Mouse (Mus musculus): ENCODE measurements around the gene Methig1. TPM values are rescaled to one million over a fixed set of nuclear protein-coding genes. Genes with fewer than 3 reads are reported as not detected.
A peak's percentile ranks its signal among the peaks of the same experiment; 100 is the strongest.

The Methig1 gene
- polyA plus RNA-seq, 2 experiments, result not detected

- H3K4me3 ChIP-seq (replicated peaks; ENCODE audit: low read length), result peak overlapping the region; percentile 93
- peak overlapping the region; percentile 84 for H3K9ac ChIP-seq (ENCODE audit: low read depth, low read length, severe bottlenecking)
- H3K9me3 ChIP-seq (ENCODE audit: control insufficient read depth, low read length), result no peaks in the 10 kb centered on the region
- H3K4me2 ChIP-seq (replicated peaks; ENCODE audit: low read depth, low read length, severe bottlenecking), result peak overlapping the region; percentile 89
- TF ChIP-seq POLR2A (IDR thresholded peaks at IDR 0.05; ENCODE audit: borderline replicate concordance, extremely low read depth, insufficient read depth, insufficient read length), result peak; percentile 80; the same call in 1 of the 2 replicates
- H3K27ac ChIP-seq (replicated peaks; ENCODE audit: low read depth, low read length), result no peak overlapping the region
- DNase-seq (ENCODE audit: low spot score) (peak; percentile 93), ATAC-seq (ENCODE audit: low FRiP score, low read depth) (peak; percentile 98)
- peaks cover 18% of the 10 kb centered on the region for H3K4me1 ChIP-seq (ENCODE audit: control insufficient read depth, insufficient read depth, low read length)
- no peaks in the 10 kb centered on the region for H3K36me3 ChIP-seq (ENCODE audit: control insufficient read depth, insufficient read depth, low read length)
- WGBS, result under 1% methylated on average over 64 of the region's 65 CpGs
- no peaks in the 10 kb centered on the region for H3K27me3 ChIP-seq (ENCODE audit: control insufficient read depth, insufficient read depth, low read length)
Measured at GRCm38 (mm10) chr15:100422899-100423860, 70.2 kb downstream of the Methig1 start.

- H3K9ac ChIP-seq (ENCODE audit: low read depth, low read length, severe bottlenecking), result peak overlapping the region; percentile 43; the same call in 1 of the 2 replicates
Measured at GRCm38 (mm10) chr15:100423916-100424315, 71.0 kb downstream of the Methig1 start.

DNA sequence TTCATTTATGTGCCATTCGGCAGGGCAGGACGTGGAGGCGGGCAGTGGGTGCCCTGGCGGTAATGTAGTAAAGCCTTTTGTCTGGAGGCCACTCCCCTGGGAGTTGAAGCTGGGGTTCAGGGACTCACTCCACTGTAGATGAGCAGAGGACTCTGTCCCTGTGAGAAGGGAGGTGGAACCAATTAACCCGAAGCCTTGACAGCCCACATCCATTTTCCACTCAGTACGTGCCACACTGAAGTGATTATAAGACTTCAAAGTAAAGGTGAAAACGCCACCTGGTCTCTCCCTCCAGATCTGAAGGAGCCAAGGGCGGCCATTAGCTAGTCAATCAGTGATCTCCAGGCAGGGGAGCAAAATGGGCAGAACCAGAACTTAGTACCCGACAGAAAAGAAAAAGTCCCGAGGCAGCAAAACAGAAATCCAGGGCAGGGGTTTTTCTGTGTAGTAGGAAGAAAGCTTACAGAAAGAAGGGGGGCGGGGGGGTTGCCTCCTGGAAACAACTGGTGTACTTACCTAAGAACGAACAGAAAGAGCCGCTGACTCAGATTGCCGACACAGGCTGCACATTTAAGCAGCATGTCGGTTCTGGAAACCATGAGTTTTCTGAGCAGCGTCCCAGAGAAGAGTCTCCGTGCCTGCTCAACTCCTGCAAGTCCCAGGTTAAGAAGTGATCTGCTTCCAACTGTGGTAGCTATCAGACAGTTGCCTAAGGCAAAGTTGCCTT is 71.6 kb downstream of the Methig1 start, which contains the start of gene Slc11a2:
Gene Slc11a2 (minus strand): TSS at position 677 of the 727 bp plus-strand sequence.
- Histone ChIP-seq H3K4me1 (ENCODE audit: control insufficient read depth, insufficient read depth, low read length) (peaks cover 14% of the 10 kb centered on the region), H3K4me3 (replicated peaks; ENCODE audit: low read length) (peak within 1 kb of the TSS; percentile 93), H3K36me3 (ENCODE audit: control insufficient read depth, insufficient read depth, low read length) (no peaks in the 10 kb centered on the region), H3K4me2 (replicated peaks; ENCODE audit: low read depth, low read length, severe bottlenecking) (peak within 1 kb of the TSS; percentile 89), H3K9me3 (ENCODE audit: control insufficient read depth, low read length) (no peaks in the 10 kb centered on the region), H3K9ac (ENCODE audit: low read depth, low read length, severe bottlenecking) (peak within 1 kb of the TSS; percentile 43; the same call in 1 of the 2 replicates), H3K27me3 (ENCODE audit: control insufficient read depth, insufficient read depth, low read length) (no peaks in the 10 kb centered on the region), H3K27ac (replicated peaks; ENCODE audit: low read depth, low read length) (no peak within 1 kb of the TSS)
- DNase-seq (ENCODE audit: low spot score) (no peak), ATAC-seq (ENCODE audit: low FRiP score, low read depth) (no peak)
- WGBS, result 7% methylated on average over 17 of the region's 17 CpGs
- TF ChIP-seq POLR2A (IDR thresholded peaks at IDR 0.05; ENCODE audit: borderline replicate concordance, extremely low read depth, insufficient read depth, insufficient read length), result no peak

More at GRCm38 (mm10) chr15:100423916-100424315, 71.0 kb downstream of the Methig1 start:
- DNase-seq (ENCODE audit: low spot score) (no peak), ATAC-seq (ENCODE audit: low FRiP score, low read depth) (no peak)
- no peaks in the 10 kb centered on the region for H3K36me3 ChIP-seq (ENCODE audit: control insufficient read depth, insufficient read depth, low read length)
- TF ChIP-seq POLR2A (IDR thresholded peaks at IDR 0.05; ENCODE audit: borderline replicate concordance, extremely low read depth, insufficient read depth, insufficient read length), result no peak
- no peaks in the 10 kb centered on the region for H3K9me3 ChIP-seq (ENCODE audit: control insufficient read depth, low read length)
- H3K4me2 ChIP-seq (replicated peaks; ENCODE audit: low read depth, low read length, severe bottlenecking), result peak overlapping the region; percentile 89
- peaks cover 18% of the 10 kb centered on the region for H3K4me1 ChIP-seq (ENCODE audit: control insufficient read depth, insufficient read depth, low read length)
- no peak overlapping the region for H3K27ac ChIP-seq (replicated peaks; ENCODE audit: low read depth, low read length)
- peak overlapping the region; percentile 93 for H3K4me3 ChIP-seq (replicated peaks; ENCODE audit: low read length)
- 1% methylated on average over 14 of the region's 14 CpGs for WGBS
- no peaks in the 10 kb centered on the region for H3K27me3 ChIP-seq (ENCODE audit: control insufficient read depth, insufficient read depth, low read length)

DNA sequence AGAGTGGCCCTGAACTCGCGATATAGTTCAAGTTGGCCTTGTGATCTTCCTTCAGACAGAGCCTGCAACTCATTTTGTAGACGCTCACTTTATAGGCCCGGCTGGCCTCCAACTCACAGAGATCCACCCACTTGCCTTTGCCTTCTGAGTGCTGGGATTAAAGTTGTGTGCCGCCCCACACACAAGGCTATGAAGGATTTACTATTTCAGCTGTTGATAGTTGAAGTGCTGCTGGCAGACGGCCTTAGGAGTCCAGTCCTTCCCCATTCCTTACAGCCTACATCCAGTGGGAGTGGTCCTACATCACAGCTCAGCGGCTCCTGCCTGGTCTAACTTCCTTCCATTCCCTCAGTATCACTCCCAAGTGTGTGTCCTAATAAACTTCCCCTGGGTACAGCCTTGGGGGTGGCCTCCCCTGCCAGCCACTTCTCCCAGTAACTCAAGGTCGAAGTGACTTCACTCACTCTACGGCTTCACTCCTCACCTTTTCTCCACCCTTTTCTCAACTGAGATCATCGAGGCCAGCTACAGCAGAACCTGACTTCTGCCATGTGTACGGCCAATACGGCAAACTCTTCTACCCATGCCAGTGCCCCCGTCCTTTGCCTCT is 75.5 kb downstream of the Methig1 start:
- TF ChIP-seq POLR2A (IDR thresholded peaks at IDR 0.05; ENCODE audit: borderline replicate concordance, extremely low read depth, insufficient read depth, insufficient read length), result no peak
- H3K9me3 ChIP-seq (ENCODE audit: control insufficient read depth, low read length), result no peaks in the 10 kb centered on the region
- H3K9ac ChIP-seq (ENCODE audit: low read depth, low read length, severe bottlenecking), result no peak overlapping the region
- DNase-seq (ENCODE audit: low spot score) (peak; percentile 67), ATAC-seq (ENCODE audit: low FRiP score, low read depth) (peak; percentile 75)
- WGBS, result 61% methylated on average over 13 of the region's 13 CpGs
- no peak overlapping the region for H3K27ac ChIP-seq (replicated peaks; ENCODE audit: low read depth, low read length)
- H3K27me3 ChIP-seq (ENCODE audit: control insufficient read depth, insufficient read depth, low read length), result no peaks in the 10 kb centered on the region
- H3K4me3 ChIP-seq (replicated peaks; ENCODE audit: low read length), result no peak overlapping the region
- H3K4me2 ChIP-seq (replicated peaks; ENCODE audit: low read depth, low read length, severe bottlenecking), result no peak overlapping the region
- H3K36me3 ChIP-seq (ENCODE audit: control insufficient read depth, insufficient read depth, low read length), result no peaks in the 10 kb centered on the region
- H3K4me1 ChIP-seq (ENCODE audit: control insufficient read depth, insufficient read depth, low read length), result peaks cover 6% of the 10 kb centered on the region; the same call in 1 of the 2 replicates

Data from limb, embryonic 14.5 days (tissue).